Mouse (Mus musculus) kidney, adult 2 months (tissue): ENCODE data around the gene Dop1a.

ENCODE experiments used
- CTCF ChIP-seq: fragments of 200-500 bp; conservative IDR thresholded peaks from 2 replicates; pipeline ENCODE4 v1.5.1; 2011; ENCODE audit warnings: low read depth, mild to moderate bottlenecking, control low read depth, low read length, moderate library complexity, mixed read lengths; ENCODE audit not compliant: insufficient read depth, insufficient read length
- POLR2A ChIP-seq: fragments of 200-500 bp; IDR thresholded peaks from one replicate; pipeline ENCODE4 v1.6.1; 2011; ENCODE audit warnings: low read depth, low read length, control low read depth

DNA sequence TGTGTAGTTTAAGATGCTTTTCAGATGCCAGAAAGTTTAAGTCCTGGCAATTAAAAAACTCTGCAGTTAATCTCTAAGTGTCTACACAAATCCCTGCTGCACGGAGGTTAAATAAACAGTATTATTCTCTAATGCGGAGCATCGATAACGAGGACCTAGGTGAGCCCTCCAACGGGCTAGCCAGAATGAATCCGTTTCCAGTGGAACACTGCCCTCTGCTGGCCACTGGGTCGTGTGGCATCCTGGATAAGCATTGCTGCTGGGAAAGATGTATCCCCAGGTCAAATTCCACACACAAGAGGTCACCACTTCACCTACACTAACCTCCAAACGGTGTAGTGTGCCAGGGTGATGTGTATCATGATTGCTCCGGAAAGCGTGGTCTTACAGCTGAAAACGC, 17.4 kb upstream of the Dop1a start:
- TF ChIP-seq POLR2A (no peak), CTCF (peak; percentile 97)
